In the genomic region with DNA sequence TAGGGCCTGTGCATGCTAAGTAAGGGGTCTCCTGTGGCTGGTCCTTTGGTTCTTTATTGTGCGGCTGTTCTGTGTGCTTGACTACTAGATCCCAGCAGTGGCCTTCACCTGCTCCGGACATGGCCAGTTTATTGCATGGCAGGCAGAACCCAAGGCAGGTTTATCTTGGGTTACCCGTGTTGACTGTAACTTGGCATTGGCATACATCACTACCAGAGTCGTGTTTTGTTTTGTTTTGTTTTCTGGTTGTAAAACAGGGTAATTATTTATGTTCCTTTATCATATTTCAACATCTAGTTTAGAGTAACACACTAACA, we compare ENCODE assay signal across 26 mouse cellular contexts. TPM values are rescaled to one million over a fixed set of nuclear protein-coding genes. Genes with fewer than 3 reads are reported as not detected.
DNase-seq lines count a peak whose midpoint lies in the region; ATAC-seq and TF ChIP-seq lines count a peak whose summit lies in the region.
"Had no signal": no experiment of that assay in that cellular context is flagged by ENCODE, and none has a peak within 500 bp of the region (broad histone marks: within the 10 kb centered on the region; RNA-seq: fewer than 3 reads in every experiment).

No protein-coding gene starts in this region.

- WGBS in heart, embryonic 11.5 days (ENCODE audit: insufficient replicate concordance), result 83% methylated on average over 4 of the region's 4 CpGs
- WGBS in liver, adult 2 months, result 16% methylated on average over 4 of the region's 4 CpGs
- 72% methylated on average over 4 of the region's 4 CpGs for WGBS in liver, embryonic 12.5 days (ENCODE audit: insufficient replicate concordance)

- H3K9me3 ChIP-seq in heart, embryonic 11.5 days (replicated peaks; ENCODE audit: control insufficient read depth, low read length), result no peaks in the 10 kb centered on the region
- no peaks in the 10 kb centered on the region for H3K9me3 ChIP-seq in liver, embryonic 12.5 days (replicated peaks)
- H3K9me3 ChIP-seq: embryonic facial prominence, embryonic 13.5 days; embryonic facial prominence, embryonic 15.5 days; forebrain, embryonic 10.5 days; forebrain, embryonic 12.5 days; G1E had no signal

- no peaks in the 10 kb centered on the region for H3K79me2 ChIP-seq in liver, adult 2 months (ENCODE audit: control insufficient read depth, insufficient read depth, low read length)

- H3K4me2 ChIP-seq in heart, embryonic 11.5 days, result no peak overlapping the region
- H3K4me2 ChIP-seq in liver, embryonic 12.5 days, result no peak overlapping the region
- H3K4me2 ChIP-seq: embryonic facial prominence, embryonic 13.5 days; embryonic facial prominence, embryonic 15.5 days; forebrain, embryonic 12.5 days had no signal

- peaks cover 10% of the 10 kb centered on the region for H3K4me1 ChIP-seq in heart, embryonic 11.5 days (ENCODE audit: control insufficient read depth, insufficient read depth, low read length)
- H3K4me1 ChIP-seq in liver, adult 2 months (ENCODE audit: control insufficient read depth, insufficient read depth, low read length), result peaks cover 5% of the 10 kb centered on the region
- H3K4me1 ChIP-seq in liver, embryonic 12.5 days, result peaks cover 34% of the 10 kb centered on the region
- H3K4me1 ChIP-seq: embryonic facial prominence, embryonic 13.5 days; embryonic facial prominence, embryonic 15.5 days; forebrain, embryonic 10.5 days; forebrain, embryonic 12.5 days had no signal

- ATAC-seq in heart, embryonic 11.5 days (replicated peaks; ENCODE audit: insufficient number of reproducible peaks, low FRiP score, low TSS enrichment), result no peak
- ATAC-seq in liver, embryonic 12.5 days, result no peak
- ATAC-seq in megakaryocyte-erythroid progenitor cell, adult 5-6 weeks (replicated peaks; ENCODE audit: low FRiP score, low TSS enrichment, poor library complexity, severe bottlenecking), result peak; percentile 56; the same call in 1 of the 2 replicates
- ATAC-seq: activated CD4-positive, CD25-positive, alpha-beta regulatory T cell, adult 4 months; CD4-positive, CD25-positive, alpha-beta regulatory T cell, adult 4 months; forebrain, embryonic 14.5 days; forebrain, embryonic 16.5 days; Patski had no signal

- peak; percentile 29 for DNase-seq in adrenal gland, adult 2 months
- no peak for DNase-seq in adrenal gland, postnatal 14 days
- peak; percentile 76 for DNase-seq in heart, adult 11 months
- peak; percentile 86 for DNase-seq in liver, adult 2 months (ENCODE audit: extremely low read depth, low read depth, low spot score)
- DNase-seq: adrenal gland, postnatal 10 days; adrenal gland, postnatal 36 days; B cell, adult 2 months; cerebellum, adult 18-20 months; cerebellum, adult 8-10 months; cerebellum, adult 9-11 months; embryo, embryonic 11 days had no signal

- H3K36me3 ChIP-seq in heart, embryonic 11.5 days (ENCODE audit: control insufficient read depth, insufficient read depth, low read length), result no peaks in the 10 kb centered on the region
- H3K36me3 ChIP-seq in liver, adult 2 months (ENCODE audit: control insufficient read depth, insufficient read depth, low read length), result no peaks in the 10 kb centered on the region
- no peaks in the 10 kb centered on the region for H3K36me3 ChIP-seq in liver, embryonic 12.5 days
- H3K36me3 ChIP-seq: embryonic facial prominence, embryonic 13.5 days; embryonic facial prominence, embryonic 15.5 days; forebrain, embryonic 10.5 days; forebrain, embryonic 12.5 days; G1E had no signal

- H3K9ac ChIP-seq in heart, embryonic 11.5 days (ENCODE audit: low read depth, low read length), result no peak overlapping the region
- H3K9ac ChIP-seq in liver, adult 2 months (ENCODE audit: low read depth, low read length), result no peak overlapping the region
- no peak overlapping the region for H3K9ac ChIP-seq in liver, embryonic 12.5 days
- H3K9ac ChIP-seq: embryonic facial prominence, embryonic 13.5 days; embryonic facial prominence, embryonic 15.5 days; forebrain, embryonic 12.5 days had no signal

- no peak for TF ChIP-seq CTCF in liver, adult 2 months (IDR thresholded peaks at IDR 0.05; ENCODE audit: low read depth, low read length)

- no peak for TF ChIP-seq POLR2A in liver, adult 2 months (IDR thresholded peaks at IDR 0.05; ENCODE audit: extremely low read depth, insufficient read depth, low read length)

- no peak overlapping the region for H3K27ac ChIP-seq in heart, embryonic 11.5 days (ENCODE audit: low read depth, low read length)
- peak overlapping the region; percentile 73 for H3K27ac ChIP-seq in liver, adult 2 months (replicated peaks; ENCODE audit: insufficient read depth, low read depth, low read length)
- no peak overlapping the region for H3K27ac ChIP-seq in liver, embryonic 12.5 days
- H3K27ac ChIP-seq: embryonic facial prominence, embryonic 13.5 days; embryonic facial prominence, embryonic 15.5 days; forebrain, embryonic 10.5 days; forebrain, embryonic 12.5 days had no signal

- no peaks in the 10 kb centered on the region for H3K27me3 ChIP-seq in heart, embryonic 11.5 days (ENCODE audit: control insufficient read depth, insufficient read depth, low read length)
- H3K27me3 ChIP-seq in liver, adult 2 months (ENCODE audit: control insufficient read depth, insufficient read depth, low read length), result no peaks in the 10 kb centered on the region
- no peaks in the 10 kb centered on the region for H3K27me3 ChIP-seq in liver, embryonic 12.5 days (replicated peaks)
- H3K27me3 ChIP-seq: CH12.LX; embryonic facial prominence, embryonic 13.5 days; embryonic facial prominence, embryonic 15.5 days; forebrain, embryonic 12.5 days; Patski had no signal

- H3K4me3 ChIP-seq in heart, embryonic 11.5 days (ENCODE audit: low read depth, low read length), result no peak overlapping the region
- H3K4me3 ChIP-seq in liver, adult 2 months (ENCODE audit: insufficient read depth, low read depth, low read length), result peak overlapping the region; percentile 21; the same call in 1 of the 2 replicates
- no peak overlapping the region for H3K4me3 ChIP-seq in liver, embryonic 12.5 days
- H3K4me3 ChIP-seq: embryonic facial prominence, embryonic 13.5 days; embryonic facial prominence, embryonic 15.5 days; erythroblast, embryonic 14.5 days; forebrain, embryonic 10.5 days; forebrain, embryonic 12.5 days had no signal

RNA-seq across cellular contexts. Expression of a gene that starts 32.2 kb away (rescaled TPM):
- total RNA-seq in adrenal gland, adult 2 months (2021), result 10 to 100 TPM; 12.2 to 13.5 TPM
- polyA plus RNA-seq in adrenal gland, adult 2 months (2012; rRNA removed), result 2.4 and 3.1 TPM in 2 replicates
- total RNA-seq in adrenal gland, postnatal 14 days (2021), result 12.6 and 13.5 TPM in 2 replicates
- polyA plus RNA-seq in heart, embryonic 11.5 days (2014; fragmentation: Nextera tagmentation; extraction: Ambion mirVana), result 5.6 and 8.8 TPM in 2 replicates
- 3.3 and 4.4 TPM in 2 replicates for total RNA-seq in liver, adult 2 months (2014; rRNA removed)
- 1.9 and 2.4 TPM in 2 replicates for polyA plus RNA-seq in liver, adult 2 months (2012; rRNA removed)
- polyA plus RNA-seq in liver, embryonic 12.5 days (2016; fragmentation: Nextera tagmentation; extraction: Ambion mirVana), result 7.2 and 7.4 TPM in 2 replicates
- 13.9 and 23.2 TPM in 2 replicates for total RNA-seq in megakaryocyte-erythroid progenitor cell, adult 5-6 weeks (2014; fragmentation: Nextera tagmentation)
- total RNA-seq in megakaryocyte-erythroid progenitor cell, adult 5-6 weeks (2017), result 9.5 and 12.9 TPM in 2 replicates
